Mouse (Mus musculus) megakaryocyte, embryonic 14.5 days (primary cell): ENCODE measurements around the gene March2.

Experiments used
- FLI1 ChIP-seq: IDR thresholded peaks from 2 replicates; pipeline ENCODE4 v1.6.1; 2012; ENCODE audit warnings: low read length, inconsistent platforms, mixed read lengths
- GATA1 ChIP-seq: IDR thresholded peaks from 3 replicates; pipeline ENCODE4 v1.6.1; 2012; ENCODE audit warnings: mixed read lengths, low read length, inconsistent platforms, borderline replicate concordance

- no peak for TF ChIP-seq GATA1
- TF ChIP-seq FLI1: no peak
Measured at GRCm38 (mm10) chr17:33751181-33751580, 32.7 kb upstream of the March2 start.
